33 mouse cellular contexts compared by ENCODE assay signal in genomic region chr6:17505530-17505929, GRCm38 (mm10).
"Had no signal": no experiment of that assay in that cellular context is flagged by ENCODE, and none has a peak within 500 bp of the region (broad histone marks: within the 10 kb centered on the region; RNA-seq: fewer than 3 reads in every experiment).

No protein-coding gene starts in this region.

- DNase-seq: heart, postnatal 10 days; heart, postnatal 14 days; heart, postnatal 36 days; heart, postnatal 4 days; kidney, adult 11 months; kidney, adult 2 months; kidney, adult 8-10 months; kidney, adult 9 months; kidney, postnatal 10 days; kidney, postnatal 14 days; kidney, postnatal 25 days; kidney, postnatal 36 days; kidney, postnatal 4 days; layer of hippocampus, adult 9-11 months; layer of hippocampus, postnatal 36 days had no signal

- H3K36me3 ChIP-seq: heart, embryonic 12.5 days; heart, embryonic 13.5 days; heart, embryonic 15.5 days; hindbrain, embryonic 10.5 days; hindbrain, embryonic 12.5 days; hindbrain, embryonic 13.5 days; hindbrain, embryonic 15.5 days; intestine, embryonic 15.5 days; kidney, embryonic 15.5 days had no signal

- H3K27me3 ChIP-seq: heart, embryonic 12.5 days; heart, embryonic 13.5 days; heart, embryonic 15.5 days; hindbrain, embryonic 12.5 days; hindbrain, embryonic 13.5 days; hindbrain, embryonic 15.5 days; intestine, embryonic 15.5 days; kidney, embryonic 15.5 days had no signal

- H3K9ac ChIP-seq: heart, embryonic 12.5 days; heart, embryonic 13.5 days; heart, embryonic 15.5 days; hindbrain, embryonic 12.5 days; hindbrain, embryonic 13.5 days; hindbrain, embryonic 14.5 days; hindbrain, embryonic 15.5 days; intestine, embryonic 15.5 days; kidney, embryonic 15.5 days had no signal

- H3K4me1 ChIP-seq: heart, embryonic 12.5 days; heart, embryonic 13.5 days; heart, embryonic 15.5 days; hindbrain, embryonic 10.5 days; hindbrain, embryonic 12.5 days; hindbrain, embryonic 13.5 days; hindbrain, embryonic 15.5 days had no signal

- H3K4me2 ChIP-seq: heart, embryonic 11.5 days; heart, embryonic 12.5 days; heart, embryonic 13.5 days; heart, embryonic 15.5 days; hindbrain, embryonic 12.5 days; hindbrain, embryonic 13.5 days; hindbrain, embryonic 14.5 days; hindbrain, embryonic 15.5 days; intestine, embryonic 15.5 days; kidney, embryonic 15.5 days had no signal

- H3K27ac ChIP-seq: heart, embryonic 13.5 days; heart, embryonic 15.5 days; hindbrain, embryonic 10.5 days; hindbrain, embryonic 12.5 days; hindbrain, embryonic 13.5 days; hindbrain, embryonic 14.5 days; hindbrain, embryonic 15.5 days; hindbrain, postnatal 0 days; intestine, embryonic 15.5 days; kidney, embryonic 15.5 days; kidney, postnatal 0 days; layer of hippocampus, adult 2 months; left cerebral cortex, adult 2 months had no signal

- H3K4me3 ChIP-seq: heart, embryonic 12.5 days; heart, embryonic 13.5 days; heart, embryonic 15.5 days; hindbrain, embryonic 10.5 days; hindbrain, embryonic 12.5 days; hindbrain, embryonic 13.5 days; hindbrain, embryonic 15.5 days; intestine, embryonic 15.5 days; kidney, embryonic 15.5 days; layer of hippocampus, adult 2 months; left cerebral cortex, adult 2 months had no signal

- ATAC-seq: hindbrain, postnatal 0 days; inflammation-experienced regulatory T-cells, adult 6 months; intestine, embryonic 15.5 days; intestine, embryonic 16.5 days; intestine, postnatal 0 days had no signal

- H3K9me3 ChIP-seq: heart, embryonic 12.5 days; heart, embryonic 13.5 days; heart, embryonic 15.5 days; hindbrain, embryonic 10.5 days; hindbrain, embryonic 12.5 days; hindbrain, embryonic 13.5 days; hindbrain, embryonic 15.5 days; intestine, embryonic 15.5 days; kidney, embryonic 15.5 days had no signal
